Mouse (Mus musculus): ENCODE results near the gene Ric8b.

DNA sequence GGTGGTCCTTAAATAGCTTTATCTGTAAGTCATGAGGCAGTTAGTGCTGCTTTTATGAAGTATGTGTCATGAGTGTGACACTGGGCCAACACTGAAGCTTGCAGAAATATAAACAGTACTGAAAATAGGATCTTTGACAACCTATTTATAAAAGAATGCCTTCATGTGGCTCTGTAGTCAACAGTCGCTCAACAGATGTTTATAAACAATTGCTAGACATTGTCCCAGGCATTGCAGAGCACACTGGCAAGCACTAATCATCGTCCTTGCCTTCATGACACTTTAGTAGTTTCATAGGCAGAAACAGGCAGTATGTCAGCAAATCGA, 32.2 kb downstream of the Ric8b start:
- TF ChIP-seq CTCF (IDR thresholded peaks at IDR 0.05) (no peak), EP300 (IDR thresholded peaks at IDR 0.05; ENCODE audit: insufficient read depth, low read depth, low read length) (no peak), POLR2A (IDR thresholded peaks at IDR 0.05; ENCODE audit: insufficient read depth, low read depth, low read length) (no peak)

Measured in heart, adult 2 months (tissue).